Mouse (Mus musculus) stomach, embryonic 15.5 days (tissue): ENCODE data around the gene Dync1i1. TPM values are rescaled to one million over a fixed set of nuclear protein-coding genes. Genes with fewer than 3 reads are reported as not detected.

Source experiments
- ATAC-seq: fragments of 200-750 bp; cut with Nextera tagmentation; 2 replicates; pipeline ENCODE4 v1.8.0; 2017; ENCODE audit warnings: low read depth, moderate number of reproducible peaks, moderate TSS enrichment; ENCODE audit not compliant: insufficient read depth, low FRiP score
- H3K27ac ChIP-seq: fragments of 300-500 bp; sonication (generic); 2 replicates; pipeline ENCODE4 v1.5.1; 2015; ENCODE audit warnings: mild to moderate bottlenecking, inconsistent platforms
- H3K27me3 ChIP-seq: fragments of 300-500 bp; sonication (generic); replicated peaks from 2 replicates; pipeline ENCODE4 v1.6.1; 2015; ENCODE audit warnings: inconsistent platforms
- H3K36me3 ChIP-seq: fragments of 300-500 bp; sonication (generic); 2 replicates; pipeline ENCODE4 v1.6.1; 2015; ENCODE audit warnings: inconsistent platforms
- H3K4me1 ChIP-seq: fragments of 300-500 bp; sonication (generic); 2 replicates; pipeline ENCODE4 v1.6.1; 2015; ENCODE audit warnings: inconsistent platforms
- H3K4me2 ChIP-seq: fragments of 300-500 bp; sonication (generic); 2 replicates; pipeline ENCODE4 v1.6.1; 2015; ENCODE audit warnings: mild to moderate bottlenecking, inconsistent platforms
- H3K4me3 ChIP-seq: fragments of 300-500 bp; sonication (generic); replicated peaks from 2 replicates; pipeline ENCODE4 v1.5.1; 2015; ENCODE audit warnings: inconsistent platforms
- H3K9ac ChIP-seq: fragments of 300-500 bp; sonication (generic); 2 replicates; pipeline ENCODE4 v1.6.1; 2015; ENCODE audit warnings: inconsistent platforms
- H3K9me3 ChIP-seq: fragments of 300-500 bp; sonication (generic); 2 replicates; pipeline ENCODE4 v1.6.1; 2016; ENCODE audit warnings: inconsistent platforms
- WGBS: fragments of 180-500 bp; shearing (Covaris S2); methylation state at CpG from one replicate; pipeline ENCODE4 v1.1.7; 2015; 5-methylcytosine and 5-hydroxymethylcytosine counted together
- polyA plus RNA-seq: library from polyadenylated mRNA; unstranded; fragments of >200 nt; fragmentation: Nextera tagmentation; extraction: Ambion mirVana; gene quantifications from 2 replicates; pipeline ENCODE4 v1.2.1, GENCODE M21; 2015

The Dync1i1 gene
- polyA plus RNA-seq, 1 experiment from 2014 or later: 1.2 TPM

- no peaks in the 10 kb centered on the region for H3K4me1 ChIP-seq
- no peak overlapping the region for H3K4me3 ChIP-seq
- no peaks in the 10 kb centered on the region for H3K27me3 ChIP-seq
- 54% methylated on average over 9 of the region's 9 CpGs for WGBS
- ATAC-seq: no peak
- H3K36me3 ChIP-seq: no peaks in the 10 kb centered on the region
- H3K9me3 ChIP-seq: no peaks in the 10 kb centered on the region
- H3K9ac ChIP-seq: no peak overlapping the region
- no peak overlapping the region for H3K27ac ChIP-seq
- H3K4me2 ChIP-seq: no peak overlapping the region
Observed at GRCm38 (mm10) chr6:5949812-5950392, 224.5 kb downstream of the Dync1i1 start.

GRCm38 (mm10) chr6:5956316-5956913 is 231.0 kb downstream of the Dync1i1 start:
- no peak for ATAC-seq
- WGBS: 68% methylated on average over 10 of the region's 10 CpGs

GRCm38 (mm10) chr6:5960728-5961127 is 235.3 kb downstream of the Dync1i1 start:
- no peaks in the 10 kb centered on the region for H3K36me3 ChIP-seq
- no peak for ATAC-seq
- no peak overlapping the region for H3K4me2 ChIP-seq
- H3K4me3 ChIP-seq: no peak overlapping the region
- no peaks in the 10 kb centered on the region for H3K9me3 ChIP-seq
- WGBS: 70% methylated on average over 4 of the region's 4 CpGs
- no peaks in the 10 kb centered on the region for H3K4me1 ChIP-seq
- H3K27me3 ChIP-seq: no peaks in the 10 kb centered on the region
- H3K9ac ChIP-seq: no peak overlapping the region
- no peak overlapping the region for H3K27ac ChIP-seq

More at GRCm38 (mm10) chr6:5956316-5956913, 231.0 kb downstream of the Dync1i1 start:
- H3K9me3 ChIP-seq: no peaks in the 10 kb centered on the region
- H3K4me2 ChIP-seq: no peak overlapping the region
- no peaks in the 10 kb centered on the region for H3K27me3 ChIP-seq
- H3K4me3 ChIP-seq: no peak overlapping the region
- H3K9ac ChIP-seq: no peak overlapping the region
- H3K4me1 ChIP-seq: no peaks in the 10 kb centered on the region
- no peak overlapping the region for H3K27ac ChIP-seq
- H3K36me3 ChIP-seq: no peaks in the 10 kb centered on the region

GRCm38 (mm10) chr6:5961960-5962359 is 236.5 kb downstream of the Dync1i1 start:
- H3K4me2 ChIP-seq: no peak overlapping the region
- 79% methylated on average over 3 of the region's 3 CpGs for WGBS
- no peak overlapping the region for H3K9ac ChIP-seq
- H3K36me3 ChIP-seq: no peaks in the 10 kb centered on the region
- H3K4me1 ChIP-seq: no peaks in the 10 kb centered on the region
- no peak for ATAC-seq
- H3K9me3 ChIP-seq: no peaks in the 10 kb centered on the region
- no peaks in the 10 kb centered on the region for H3K27me3 ChIP-seq
- no peak overlapping the region for H3K27ac ChIP-seq
- H3K4me3 ChIP-seq: no peak overlapping the region

- 92% methylated on average over 7 of the region's 7 CpGs for WGBS
- no peaks in the 10 kb centered on the region for H3K27me3 ChIP-seq
- no peak overlapping the region for H3K9ac ChIP-seq
- H3K4me3 ChIP-seq: no peak overlapping the region
- H3K27ac ChIP-seq: no peak overlapping the region
- no peaks in the 10 kb centered on the region for H3K4me1 ChIP-seq
- no peak overlapping the region for H3K4me2 ChIP-seq
- H3K9me3 ChIP-seq: no peaks in the 10 kb centered on the region
- no peak for ATAC-seq
- H3K36me3 ChIP-seq: no peaks in the 10 kb centered on the region
Observed at GRCm38 (mm10) chr6:5966376-5966775, 240.9 kb downstream of the Dync1i1 start.

GRCm38 (mm10) chr6:5966806-5967445 is 241.5 kb downstream of the Dync1i1 start:
- H3K9me3 ChIP-seq: no peaks in the 10 kb centered on the region

GRCm38 (mm10) chr6:5967545-5967944 is 242.1 kb downstream of the Dync1i1 start:
- no peaks in the 10 kb centered on the region for H3K4me1 ChIP-seq
- H3K4me3 ChIP-seq: no peak overlapping the region
- H3K9ac ChIP-seq: no peak overlapping the region
- no peaks in the 10 kb centered on the region for H3K27me3 ChIP-seq
- no peaks in the 10 kb centered on the region for H3K9me3 ChIP-seq
- 69% methylated on average over 4 of the region's 4 CpGs for WGBS
- no peak overlapping the region for H3K27ac ChIP-seq
- H3K36me3 ChIP-seq: no peaks in the 10 kb centered on the region
- H3K4me2 ChIP-seq: no peak overlapping the region
- no peak for ATAC-seq

More at GRCm38 (mm10) chr6:5966806-5967445, 241.5 kb downstream of the Dync1i1 start:
- 83% methylated on average over 8 of the region's 8 CpGs for WGBS
- H3K36me3 ChIP-seq: no peaks in the 10 kb centered on the region
- H3K4me2 ChIP-seq: no peak overlapping the region
- H3K27ac ChIP-seq: no peak overlapping the region
- H3K9ac ChIP-seq: no peak overlapping the region
- H3K4me3 ChIP-seq: no peak overlapping the region
- no peaks in the 10 kb centered on the region for H3K4me1 ChIP-seq
- H3K27me3 ChIP-seq: no peaks in the 10 kb centered on the region
- ATAC-seq: no peak

- no peaks in the 10 kb centered on the region for H3K9me3 ChIP-seq
- H3K4me1 ChIP-seq: no peaks in the 10 kb centered on the region
- no peak for ATAC-seq
- no peak overlapping the region for H3K9ac ChIP-seq
- WGBS: 87% methylated on average over 8 of the region's 8 CpGs
- no peak overlapping the region for H3K27ac ChIP-seq
- no peak overlapping the region for H3K4me2 ChIP-seq
- H3K36me3 ChIP-seq: no peaks in the 10 kb centered on the region
- H3K4me3 ChIP-seq: no peak overlapping the region
- H3K27me3 ChIP-seq: no peaks in the 10 kb centered on the region
Observed at GRCm38 (mm10) chr6:5969613-5970012, 244.2 kb downstream of the Dync1i1 start.

- Histone ChIP-seq H3K9ac (no peak overlapping the region), H3K4me2 (no peak overlapping the region), H3K27me3 (no peaks in the 10 kb centered on the region), H3K9me3 (no peaks in the 10 kb centered on the region), H3K4me1 (no peaks in the 10 kb centered on the region), H3K36me3 (no peaks in the 10 kb centered on the region), H3K27ac (no peak overlapping the region; the same call in 1 of the 2 replicates), H3K4me3 (no peak overlapping the region)
- no peak; the same call in 1 of the 2 replicates for ATAC-seq
- 26% methylated on average over 4 of the region's 4 CpGs for WGBS
Observed at GRCm38 (mm10) chr6:5976241-5976640, 250.8 kb downstream of the Dync1i1 start.

GRCm38 (mm10) chr6:5977238-5977920 is 251.9 kb downstream of the Dync1i1 start:
- Histone ChIP-seq H3K4me2 (0 out of 2 replicates have a peak overlapping the region, but pooled peaks have one; percentile 8), H3K4me3 (no peak overlapping the region), H3K36me3 (no peaks in the 10 kb centered on the region), H3K9ac (no peak overlapping the region), H3K9me3 (no peaks in the 10 kb centered on the region), H3K27ac (peak overlapping the region; percentile 48), H3K27me3 (no peaks in the 10 kb centered on the region), H3K4me1 (no peaks in the 10 kb centered on the region)
- ATAC-seq: peak; percentile 35; the same call in 1 of the 2 replicates
- 33% methylated on average over 15 of the region's 15 CpGs for WGBS

GRCm38 (mm10) chr6:5991243-5991642 is 265.8 kb downstream of the Dync1i1 start:
- Histone ChIP-seq H3K4me1 (0 out of 2 replicates have a peak, but pooled peaks cover 4% of the 10 kb centered on the region), H3K9me3 (no peaks in the 10 kb centered on the region), H3K27ac (no peak overlapping the region), H3K27me3 (no peaks in the 10 kb centered on the region), H3K4me3 (no peak overlapping the region), H3K4me2 (no peak overlapping the region), H3K9ac (no peak overlapping the region), H3K36me3 (no peaks in the 10 kb centered on the region)
- WGBS: 70% methylated on average over 6 of the region's 6 CpGs
- ATAC-seq: no peak
